Mouse (Mus musculus): Measurements from ENCODE around the gene Sipa1l2. TPM values are rescaled to one million over a fixed set of nuclear protein-coding genes. Genes with fewer than 3 reads are reported as not detected.

Gene Sipa1l2
- total and polyA plus RNA-seq, 2 experiments from 2014 or later = 11.5 to 62.2 TPM

DNA sequence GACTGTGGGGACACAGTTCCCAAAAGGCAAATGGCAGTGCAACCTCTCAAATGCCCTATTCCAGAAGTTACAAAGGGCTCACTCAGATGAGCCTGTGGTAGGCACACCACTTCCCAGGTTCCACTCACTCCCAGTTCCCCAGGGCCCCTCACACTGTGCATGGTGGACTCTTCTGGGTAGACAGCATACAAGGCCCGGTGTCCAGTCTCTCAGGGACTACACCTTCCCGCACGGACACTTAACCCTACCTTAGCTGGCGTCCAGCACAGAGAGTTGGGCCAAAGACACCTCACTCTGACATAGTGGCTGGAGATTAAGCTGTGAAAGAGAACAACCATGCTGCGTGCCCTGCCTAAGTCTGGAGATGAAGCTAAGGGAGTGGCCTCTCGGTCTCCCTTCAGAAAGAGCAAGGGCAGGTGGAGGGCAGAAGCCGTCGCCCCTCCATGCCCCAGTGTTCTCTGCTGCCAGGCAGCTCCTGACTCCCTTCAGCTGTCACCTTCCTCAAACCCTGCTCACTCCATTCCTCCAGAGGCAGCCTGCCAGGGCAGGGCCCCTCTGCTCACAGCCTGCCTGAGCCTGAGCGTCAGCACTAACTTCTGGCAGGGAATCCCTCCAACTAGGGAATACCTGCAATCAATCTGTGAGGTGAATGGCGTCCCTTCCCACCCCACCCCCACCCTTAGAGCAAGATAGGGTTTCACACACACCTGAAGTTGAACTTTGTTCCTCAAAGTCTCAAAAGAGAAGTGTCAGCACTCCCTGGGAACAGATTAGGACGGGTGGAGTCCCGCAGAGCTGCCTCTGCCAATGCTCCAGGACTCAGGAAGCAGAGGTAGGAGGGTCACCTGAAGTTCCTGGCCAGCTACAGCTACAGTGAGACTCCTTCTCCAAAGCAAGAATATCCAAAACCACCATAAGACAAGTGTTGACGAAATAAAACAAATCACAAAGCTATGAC lies 30.3 kb downstream of the Sipa1l2 start:
- Histone ChIP-seq H3K9ac (replicated peaks; ENCODE audit: low read length) (no peak overlapping the region), H3K9me3 (ENCODE audit: low read length) (no peaks in the 10 kb centered on the region), H3K27me3 (ENCODE audit: insufficient read depth, low read length) (no peaks in the 10 kb centered on the region), H3K4me2 (ENCODE audit: low read depth, low read length) (no peak overlapping the region), H3K4me3 (ENCODE audit: low read length) (no peak overlapping the region), H3K4me1 (ENCODE audit: insufficient read depth, low read length) (no peaks in the 10 kb centered on the region), H3K36me3 (ENCODE audit: insufficient read depth, low read length) (no peaks in the 10 kb centered on the region; the same call in 1 of the 2 replicates), H3K27ac (no peak overlapping the region)
- TF ChIP-seq CTCF (IDR thresholded peaks at IDR 0.05; ENCODE audit: low read depth) = no peak
- 82% methylated on average over 13 of the region's 13 CpGs for WGBS
- ATAC-seq (no peak), DNase-seq (ENCODE audit: low spot score) (no peak)

DNA sequence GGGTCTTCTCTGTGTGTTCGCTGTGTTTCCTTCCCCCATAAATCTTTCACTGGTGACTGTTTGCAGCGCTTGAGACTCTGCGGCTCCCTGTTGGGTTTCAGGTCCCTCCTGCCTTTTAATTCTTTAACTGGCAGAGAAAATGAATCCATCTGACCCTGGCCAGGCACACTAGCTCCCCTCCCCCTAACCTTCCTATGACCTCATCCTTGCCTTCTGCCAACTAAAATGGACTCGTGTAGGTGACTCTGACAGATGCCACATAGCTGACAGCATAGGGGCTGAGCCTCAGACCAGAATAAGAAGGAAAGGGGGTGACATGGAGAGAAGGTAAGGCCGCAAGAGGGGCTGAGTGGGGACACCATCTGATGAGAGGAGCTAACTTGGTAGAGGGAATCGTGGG lies 31.3 kb downstream of the Sipa1l2 start:
- 55% methylated on average over 6 of the region's 6 CpGs for WGBS
- no peak overlapping the region for H3K4me2 ChIP-seq (ENCODE audit: low read depth, low read length)
- no peaks in the 10 kb centered on the region for H3K4me1 ChIP-seq (ENCODE audit: insufficient read depth, low read length)
- DNase-seq (ENCODE audit: low spot score) = peak; percentile 23
- no peak for TF ChIP-seq CTCF (IDR thresholded peaks at IDR 0.05; ENCODE audit: low read depth)
- no peaks in the 10 kb centered on the region for H3K27me3 ChIP-seq (ENCODE audit: insufficient read depth, low read length)
- H3K9me3 ChIP-seq (ENCODE audit: low read length) = no peaks in the 10 kb centered on the region
- no peaks in the 10 kb centered on the region; the same call in 1 of the 2 replicates for H3K36me3 ChIP-seq (ENCODE audit: insufficient read depth, low read length)
- no peak overlapping the region for H3K9ac ChIP-seq (replicated peaks; ENCODE audit: low read length)
- no peak overlapping the region for H3K27ac ChIP-seq
- H3K4me3 ChIP-seq (ENCODE audit: low read length) = no peak overlapping the region
- ATAC-seq = no peak; the same call in 1 of the 2 replicates

DNA sequence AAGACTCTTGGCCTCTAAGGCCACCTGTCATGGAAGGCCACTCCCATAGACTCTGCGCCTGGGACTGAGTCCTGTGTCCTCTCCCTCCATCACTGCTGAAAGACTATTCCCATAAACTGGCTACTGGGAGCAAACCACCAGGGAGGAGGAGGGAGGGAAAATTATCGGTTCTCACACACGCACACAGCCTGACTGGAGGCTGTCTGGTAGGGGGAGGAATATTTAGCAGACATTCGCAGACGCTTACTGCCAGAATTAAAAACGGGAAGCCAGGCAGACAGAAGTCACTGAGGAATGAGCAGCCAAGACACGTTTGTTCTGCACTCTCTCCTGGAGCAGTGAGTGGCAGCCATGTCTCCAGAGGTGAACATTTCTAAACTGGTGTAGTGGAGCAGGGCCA lies 35.9 kb downstream of the Sipa1l2 start:
- ATAC-seq (no peak), DNase-seq (ENCODE audit: low spot score) (no peak)
- no peak overlapping the region for H3K27ac ChIP-seq
- no peaks in the 10 kb centered on the region for H3K27me3 ChIP-seq (ENCODE audit: insufficient read depth, low read length)
- TF ChIP-seq CTCF (IDR thresholded peaks at IDR 0.05; ENCODE audit: low read depth) = no peak
- 28% methylated on average over 7 of the region's 7 CpGs for WGBS
- no peak overlapping the region for H3K4me3 ChIP-seq (ENCODE audit: low read length)
- H3K4me2 ChIP-seq (ENCODE audit: low read depth, low read length) = no peak overlapping the region
- no peaks in the 10 kb centered on the region; the same call in 1 of the 2 replicates for H3K36me3 ChIP-seq (ENCODE audit: insufficient read depth, low read length)
- H3K4me1 ChIP-seq (ENCODE audit: insufficient read depth, low read length) = peaks cover 14% of the 10 kb centered on the region; the same call in 1 of the 2 replicates
- H3K9me3 ChIP-seq (ENCODE audit: low read length) = no peaks in the 10 kb centered on the region
- H3K9ac ChIP-seq (replicated peaks; ENCODE audit: low read length) = no peak overlapping the region

DNA sequence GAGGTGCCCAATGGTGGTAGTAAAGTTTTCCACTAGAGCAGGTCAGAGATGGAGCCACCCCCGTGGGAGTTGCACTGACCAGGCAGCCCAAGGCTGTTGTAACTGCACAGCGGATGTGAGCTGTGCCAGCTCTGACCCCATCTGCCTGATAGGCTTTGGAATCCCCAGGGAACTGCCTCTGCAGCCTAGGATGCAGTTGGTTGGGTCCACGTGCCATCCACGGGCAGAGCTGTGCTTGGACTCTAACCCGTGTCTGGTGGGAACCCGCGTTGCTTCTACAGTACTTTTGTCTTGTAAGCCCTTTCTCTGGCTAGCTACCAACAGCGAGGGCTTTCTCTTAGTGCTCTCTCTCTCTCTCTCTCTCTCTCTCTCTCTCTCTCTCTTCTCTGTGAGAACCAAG lies 36.7 kb downstream of the Sipa1l2 start:
- Histone ChIP-seq H3K4me3 (ENCODE audit: low read length) (no peak overlapping the region), H3K9ac (replicated peaks; ENCODE audit: low read length) (no peak overlapping the region), H3K27me3 (ENCODE audit: insufficient read depth, low read length) (no peaks in the 10 kb centered on the region), H3K27ac (peak overlapping the region; percentile 27; the same call in 1 of the 2 replicates), H3K9me3 (ENCODE audit: low read length) (no peaks in the 10 kb centered on the region), H3K4me1 (ENCODE audit: insufficient read depth, low read length) (peaks cover 14% of the 10 kb centered on the region; the same call in 1 of the 2 replicates), H3K36me3 (ENCODE audit: insufficient read depth, low read length) (no peaks in the 10 kb centered on the region; the same call in 1 of the 2 replicates), H3K4me2 (ENCODE audit: low read depth, low read length) (no peak overlapping the region)
- 32% methylated on average over 8 of the region's 8 CpGs for WGBS
- ATAC-seq (peak; percentile 52; the same call in 1 of the 2 replicates), DNase-seq (ENCODE audit: low spot score) (peak; percentile 48)
- no peak for TF ChIP-seq CTCF (IDR thresholded peaks at IDR 0.05; ENCODE audit: low read depth)

DNA sequence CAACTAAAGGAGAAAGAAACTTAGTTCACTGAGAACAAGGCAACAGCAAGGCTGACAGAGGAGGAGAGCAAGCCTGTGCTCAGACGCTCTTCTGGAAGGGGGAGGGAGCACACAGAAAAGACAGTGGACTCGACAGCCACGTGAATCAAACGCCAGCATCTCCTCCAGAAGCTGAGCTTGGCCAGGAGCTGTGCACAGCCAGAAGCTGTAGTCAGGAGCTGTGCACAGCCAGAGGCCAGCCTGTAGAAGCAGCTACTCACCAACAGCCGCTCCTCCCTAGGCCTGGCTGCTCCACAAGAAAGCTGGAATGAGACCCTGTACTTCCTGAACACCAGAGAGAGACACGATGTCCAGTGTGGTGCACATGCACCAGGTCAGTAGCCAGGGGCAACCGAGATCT lies 37.4 kb downstream of the Sipa1l2 start:
- no peak overlapping the region; the same call in 1 of the 2 replicates for H3K9ac ChIP-seq (replicated peaks; ENCODE audit: low read length)
- no peaks in the 10 kb centered on the region for H3K36me3 ChIP-seq (ENCODE audit: insufficient read depth, low read length)
- no peaks in the 10 kb centered on the region for H3K27me3 ChIP-seq (ENCODE audit: insufficient read depth, low read length)
- no peak overlapping the region for H3K4me2 ChIP-seq (ENCODE audit: low read depth, low read length)
- H3K4me1 ChIP-seq (ENCODE audit: insufficient read depth, low read length) = peaks cover 14% of the 10 kb centered on the region; the same call in 1 of the 2 replicates
- no peaks in the 10 kb centered on the region for H3K9me3 ChIP-seq (ENCODE audit: low read length)
- DNase-seq (ENCODE audit: low spot score) (no peak), ATAC-seq (no peak)
- no peak for TF ChIP-seq CTCF (IDR thresholded peaks at IDR 0.05; ENCODE audit: low read depth)
- peak overlapping the region; percentile 11; the same call in 1 of the 2 replicates for H3K27ac ChIP-seq
- no peak overlapping the region for H3K4me3 ChIP-seq (ENCODE audit: low read length)
- WGBS = 35% methylated on average over 7 of the region's 7 CpGs

DNA sequence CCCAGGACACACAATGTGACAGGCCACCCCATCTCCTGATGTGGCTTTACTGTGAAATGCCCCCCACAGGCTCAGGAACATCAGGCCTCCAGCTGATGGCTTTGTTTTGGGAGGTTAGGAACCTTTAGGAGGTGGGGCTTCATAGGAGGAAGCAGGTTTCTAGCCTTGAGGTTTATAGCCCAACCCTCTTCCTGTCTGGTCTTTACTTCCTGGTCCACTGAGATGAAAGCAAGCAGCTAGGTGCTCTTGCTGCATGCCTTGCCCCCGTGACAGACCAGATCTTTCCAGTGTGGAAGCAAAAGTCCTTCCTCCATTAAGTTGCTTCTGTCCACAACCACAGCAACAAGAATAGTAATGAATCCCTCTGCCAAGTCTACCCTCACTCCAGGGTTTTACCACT lies 38.0 kb downstream of the Sipa1l2 start:
- TF ChIP-seq CTCF (IDR thresholded peaks at IDR 0.05; ENCODE audit: low read depth) = no peak
- Histone ChIP-seq H3K4me3 (ENCODE audit: low read length) (no peak overlapping the region), H3K27ac (peak overlapping the region; percentile 11; the same call in 1 of the 2 replicates), H3K9me3 (ENCODE audit: low read length) (no peaks in the 10 kb centered on the region), H3K27me3 (ENCODE audit: insufficient read depth, low read length) (no peaks in the 10 kb centered on the region), H3K4me2 (ENCODE audit: low read depth, low read length) (no peak overlapping the region), H3K4me1 (ENCODE audit: insufficient read depth, low read length) (peaks cover 19% of the 10 kb centered on the region; the same call in 1 of the 2 replicates), H3K9ac (replicated peaks; ENCODE audit: low read length) (no peak overlapping the region), H3K36me3 (ENCODE audit: insufficient read depth, low read length) (no peaks in the 10 kb centered on the region)
- ATAC-seq (no peak), DNase-seq (ENCODE audit: low spot score) (no peak)
- WGBS = 50% methylated on average over 1 of the region's 1 CpGs

Data from hindbrain, postnatal 0 days (tissue).